Mouse (Mus musculus): ENCODE measurements at regions not wholly inside any gene's neighbourhood (a gene's known extent, or its start where the extent isn't known, plus 50 kb on each side); places are given as distances from the start of the nearest gene placed in this dataset.

- TF ChIP-seq IRF4 (IDR thresholded peaks at IDR 0.05; ENCODE audit: low read depth, low read length) (no peak), CTCF (conservative IDR thresholded peaks at IDR 0.05 in 1 of 2, IDR thresholded peaks at IDR 0.05 in 1 of 2; ENCODE audit: low read depth in 2 of 2, low read length in 2 of 2) (no peak), MAZ (IDR thresholded peaks at IDR 0.05; ENCODE audit: low read depth, low read length) (no peak), MAFK (IDR thresholded peaks at IDR 0.05; ENCODE audit: insufficient replicate concordance, low read length) (no peak), GABPA (IDR thresholded peaks at IDR 0.05; ENCODE audit: insufficient replicate concordance, low read depth, low read length) (no peak), POLR2A (IDR thresholded peaks at IDR 0.05; ENCODE audit: low read depth, low read length) (no peak), POLR2AphosphoS2 (IDR thresholded peaks at IDR 0.05; ENCODE audit: low read depth, low read length) (no peak), ELF1 (IDR thresholded peaks at IDR 0.05; ENCODE audit: low read depth, low read length) (no peak), ZNF384 (IDR thresholded peaks at IDR 0.05; ENCODE audit: low read depth, low read length) (no peak), MEF2A (IDR thresholded peaks at IDR 0.05; ENCODE audit: borderline replicate concordance, low read depth, low read length) (no peak), RCOR1 (conservative IDR thresholded peaks at IDR 0.05; ENCODE audit: low read depth, low read length) (no peak), ZMIZ1 (IDR thresholded peaks at IDR 0.05; ENCODE audit: low read depth, low read length) (no peak), USF2 (conservative IDR thresholded peaks at IDR 0.05; ENCODE audit: low read depth, low read length) (no peak)
These were observed 194.5 kb downstream of the Sox4 start for GRCm38 (mm10) chr13:28759026-28759425.

Data from CH12.LX (cell line).